Mouse (Mus musculus) left cerebral cortex, postnatal 4 days (tissue): ENCODE measurements around the gene Ccdc189. TPM values are rescaled to one million over a fixed set of nuclear protein-coding genes. Genes with fewer than 3 reads are reported as not detected.

Source experiments
- total RNA-seq, 2 experiments: library from RNA; stranded (reverse); gene quantifications; 2 replicates each; pipeline ENCODE4 v1.2.3; 2021

Gene Ccdc189
- total RNA-seq, 2 experiments from 2014 or later: 7.0 to 7.8 TPM

Other genes with a start within 250 kb of the Ccdc189 start
- gene Zfp768, start 243.0 kb downstream of the Ccdc189 start, total RNA-seq: 10 to 100 TPM; 20.3 to 22.0 TPM
- gene Zfp747, start 212.5 kb downstream of the Ccdc189 start, total RNA-seq: 1 to 10 TPM; 7.9 to 8.9 TPM
- gene 9130019O22Rik, start 201.4 kb downstream of the Ccdc189 start, total RNA-seq: 1 to 10 TPM; 2.8 to 3.0 TPM
- 1 to 10 TPM; 4.6 to 7.6 TPM for gene E430018J23Rik, start 195.0 kb downstream of the Ccdc189 start, total RNA-seq
- 1 to 10 TPM; 4.3 to 4.4 TPM for gene Zfp764, start 181.8 kb downstream of the Ccdc189 start, total RNA-seq
- 10 to 100 TPM; 11.3 to 12.6 TPM for gene Zfp688, start 166.5 kb downstream of the Ccdc189 start, total RNA-seq
- gene Zfp689, start 139.4 kb downstream of the Ccdc189 start, total RNA-seq: 1 to 10 TPM; 9.5 to 9.7 TPM
- gene Prr14, start 129.0 kb downstream of the Ccdc189 start, total RNA-seq: 10 to 100 TPM; 35.4 to 35.6 TPM
- gene Fbrs, start 109.4 kb downstream of the Ccdc189 start, total RNA-seq: 10 to 100 TPM; 70.8 to 71.2 TPM
- 100 to 1,000 TPM; 113 to 128 TPM for gene Srcap, start 76.6 kb downstream of the Ccdc189 start, total RNA-seq
- gene Gm42715, start 69.0 kb downstream of the Ccdc189 start, total RNA-seq: 10 to 100 TPM; 14.5 to 14.6 TPM
- gene Tmem265, start 27.2 kb downstream of the Ccdc189 start, total RNA-seq: 1 to 10 TPM; 6.9 to 9.3 TPM
- 10 to 100 TPM; 69.5 to 70.1 TPM for gene Phkg2, start 15.3 kb downstream of the Ccdc189 start, total RNA-seq
- 10 to 100 TPM; 75.1 to 82.6 TPM for gene Rnf40, start 172 bp upstream of the Ccdc189 start, total RNA-seq
- 10 to 100 TPM; 31.5 to 33.4 TPM for gene Zfp629, start 27.2 kb upstream of the Ccdc189 start, total RNA-seq
- 10 to 100 TPM; 87.2 to 94.3 TPM for gene Bcl7c, start 120.3 kb upstream of the Ccdc189 start, total RNA-seq
- 1 to 10 TPM; 5.3 to 6.5 TPM for gene Ctf1, start 124.1 kb upstream of the Ccdc189 start, total RNA-seq
- gene Ctf2, start 143.6 kb upstream of the Ccdc189 start, total RNA-seq: not detected
- 100 to 1,000 TPM; 143 to 148 TPM for gene Fbxl19, start 155.9 kb upstream of the Ccdc189 start, total RNA-seq
- gene Orai3, start 181.2 kb upstream of the Ccdc189 start, total RNA-seq: 10 to 100 TPM; 14.2 to 15.1 TPM
- 10 to 100 TPM; 46.2 to 47.4 TPM for gene Setd1a, start 188.1 kb upstream of the Ccdc189 start, total RNA-seq
- 1 to 10 TPM; 2.2 to 3.1 TPM for gene Gm49388, start 197.0 kb upstream of the Ccdc189 start, total RNA-seq
- gene Hsd3b7, start 212.0 kb upstream of the Ccdc189 start, total RNA-seq: 1 to 10 TPM; 3.3 to 5.8 TPM
- gene Stx4a, start 235.7 kb upstream of the Ccdc189 start, total RNA-seq: 10 to 100 TPM; 34.5 to 40.0 TPM
- 100 to 1,000 TPM; 193 to 215 TPM for gene Stx1b, start 236.0 kb upstream of the Ccdc189 start, total RNA-seq